Mouse (Mus musculus): Measurements from ENCODE around the gene Tmem50a. TPM values are rescaled to one million over a fixed set of nuclear protein-coding genes. Genes with fewer than 3 reads are reported as not detected.

Gene Tmem50a
- 100 to 1,000 TPM; 477 to 612 TPM for polyA plus RNA-seq (2017; shearing (Covaris generic))

DNA sequence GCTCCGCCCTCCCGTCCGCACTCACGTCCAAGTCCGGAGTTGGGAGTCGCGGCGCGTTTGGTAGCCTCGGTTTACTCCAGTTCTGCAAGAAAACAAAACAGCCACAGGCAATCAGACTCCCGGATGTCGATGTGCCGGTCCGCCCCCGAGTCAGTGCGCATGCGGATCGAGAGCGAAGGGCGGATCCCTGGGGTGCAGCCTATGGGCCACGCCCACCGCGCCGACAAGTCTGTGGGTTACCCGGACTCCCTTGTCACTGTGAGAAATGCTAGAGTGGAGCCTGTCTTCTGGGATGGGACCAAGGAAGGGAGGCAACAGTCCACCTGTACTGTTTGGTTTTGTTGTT is at the start of gene Tmem50a:
TSS of gene Tmem50a (minus strand) at position 161 of the 346 bp plus-strand sequence.

DNA sequence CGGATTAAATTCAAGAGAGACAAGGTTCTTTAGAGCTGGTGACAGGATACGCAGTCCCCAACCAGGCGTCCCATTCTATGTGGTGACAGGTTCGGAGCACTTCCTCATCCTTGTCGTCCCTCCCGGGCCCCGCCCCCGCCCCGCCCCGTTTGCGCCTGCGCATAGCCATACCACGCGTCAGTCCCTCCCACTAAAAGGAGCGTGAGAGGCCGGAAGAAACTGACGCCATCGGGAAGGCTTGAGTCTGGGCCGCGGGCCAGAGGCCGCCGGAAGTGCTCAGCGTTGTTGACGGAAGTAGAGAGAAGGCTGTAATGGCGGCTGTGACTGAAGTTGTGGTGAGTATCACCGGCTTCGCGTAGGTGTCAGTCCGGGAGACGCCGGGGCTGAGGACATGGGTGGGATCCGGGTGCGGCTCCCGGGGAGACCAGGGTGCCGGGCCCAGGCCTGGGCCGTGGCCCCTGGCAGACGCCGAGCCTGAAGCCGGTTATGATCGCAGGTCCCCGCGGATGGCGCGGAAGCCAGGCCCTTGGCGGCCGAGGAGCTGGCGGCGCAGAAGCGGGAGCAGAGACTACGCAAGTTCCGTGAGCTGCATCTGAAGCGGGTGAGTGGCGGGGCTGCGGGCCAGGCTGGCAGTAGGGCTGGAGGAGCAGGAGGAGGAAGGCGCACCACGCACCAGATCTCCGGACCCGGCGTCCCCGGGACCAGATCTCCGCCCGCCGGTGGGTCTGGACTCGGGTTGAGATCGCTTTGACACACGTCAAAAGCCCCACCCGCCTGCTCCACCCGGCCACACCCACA is 16.1 kb upstream of the Tmem50a start, which contains the start of gene Syf2:
TSS of gene Syf2 (plus strand) at position 215 of the 798 bp plus-strand sequence.

DNA sequence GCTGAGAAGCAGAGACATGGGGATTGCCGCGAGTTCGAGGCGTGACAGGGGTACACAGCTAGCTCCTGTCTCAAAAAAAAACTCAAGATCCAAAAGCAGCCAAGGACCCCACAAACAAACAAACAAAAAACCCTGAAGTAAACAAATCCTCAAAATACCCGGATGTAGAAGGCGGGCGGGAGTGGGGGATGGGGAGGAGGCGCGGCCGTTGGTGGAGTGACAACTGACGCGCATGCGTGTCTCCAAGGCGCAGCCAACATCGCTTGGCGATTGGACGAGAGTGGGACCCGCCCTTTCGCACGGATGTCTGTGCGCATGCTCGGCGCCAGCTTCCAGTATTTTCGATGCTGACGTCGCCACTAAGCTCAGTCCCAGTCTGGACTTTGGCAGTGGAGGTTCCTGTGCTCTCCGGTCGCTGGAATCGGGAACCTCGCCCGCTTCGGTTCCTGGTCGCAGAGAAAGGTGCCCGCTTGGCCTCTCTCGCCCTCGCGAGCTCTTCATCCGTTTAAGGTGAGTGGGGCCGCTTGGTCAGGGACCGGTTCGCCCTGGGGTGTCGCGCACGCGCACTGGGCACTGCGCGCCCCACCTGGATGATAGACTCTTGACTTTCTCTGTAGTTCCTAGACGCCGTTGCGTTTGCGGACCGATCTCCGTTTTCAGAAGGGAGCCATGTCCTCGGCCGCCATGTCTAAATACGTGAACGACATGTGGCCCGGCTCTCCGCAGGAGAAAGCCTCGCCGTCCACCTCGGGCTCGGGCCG is 8.6 kb upstream of the Tmem50a start, which contains the start of gene Rsrp1:
TSS of gene Rsrp1 (plus strand) at position 335 of the 761 bp plus-strand sequence.

DNA sequence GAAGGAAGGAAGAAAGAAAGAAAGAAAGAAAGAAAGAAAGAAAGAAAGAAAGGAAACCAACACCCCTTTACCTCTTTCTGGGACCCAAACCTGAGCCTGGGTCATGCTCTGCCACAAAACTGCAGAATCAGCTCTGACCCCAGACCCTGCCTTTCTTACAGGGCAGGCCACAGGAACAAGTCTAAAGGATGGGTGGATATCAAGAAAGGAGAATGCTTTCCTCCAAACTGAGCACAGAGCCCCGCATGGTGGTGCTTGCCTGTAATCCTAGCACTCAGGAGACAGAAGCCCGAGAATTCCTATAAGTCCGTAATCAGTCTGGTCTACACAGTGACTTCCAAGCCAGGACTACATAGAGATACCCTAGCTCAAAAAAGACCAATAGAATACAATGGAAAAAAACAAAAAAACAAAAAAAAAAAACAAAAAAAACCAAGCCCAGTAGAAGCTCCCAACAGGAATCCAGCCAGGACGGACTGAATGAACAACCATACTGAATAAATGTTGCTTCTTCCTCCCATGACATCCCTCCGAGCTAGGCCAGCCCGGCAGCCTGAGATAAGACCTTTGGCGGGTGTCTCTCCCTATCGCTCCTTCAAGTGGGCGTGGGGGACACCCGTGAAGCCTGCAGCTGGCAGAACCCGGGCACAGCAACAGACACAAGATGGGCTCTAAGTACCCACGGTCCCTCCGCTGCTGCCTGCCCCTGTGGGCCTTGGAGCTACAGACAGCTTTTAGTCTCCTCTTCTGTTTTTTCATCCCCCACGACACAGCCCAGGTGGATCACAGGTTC is 50.7 kb downstream of the Tmem50a start, which contains the start of gene Rhd:
TSS of gene Rhd (plus strand) at position 600 of the 793 bp plus-strand sequence.

DNA sequence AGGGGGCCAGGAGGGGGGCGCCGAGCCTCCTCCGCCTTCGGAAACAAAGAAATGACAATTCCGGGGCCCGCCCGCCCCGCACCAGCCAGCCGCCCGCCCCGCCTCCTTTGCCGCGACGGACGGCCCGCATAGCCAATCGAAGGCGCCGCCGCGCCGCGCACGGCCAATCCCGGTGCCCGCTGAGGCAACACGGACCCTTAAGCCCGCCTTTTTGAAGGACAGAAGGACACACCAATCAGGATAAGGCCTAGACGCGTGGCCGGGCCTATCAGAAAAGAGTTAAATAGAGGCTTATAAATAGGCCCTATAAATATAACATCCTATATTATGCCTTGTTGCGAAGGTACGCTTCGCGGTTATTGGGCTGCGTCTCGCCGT is 61.6 kb downstream of the Tmem50a start, which contains the start of gene Maco1:
TSS of gene Maco1 (minus strand) at position 87 of the 378 bp plus-strand sequence.

Other genes starting within 250 kb of the Tmem50a start
- gene Man1c1, start 210.7 kb downstream of the Tmem50a start, polyA plus RNA-seq (2017; shearing (Covaris generic)): 1 to 10 TPM; 2.1 to 2.4 TPM
- gene Ldlrap1, start 147.0 kb downstream of the Tmem50a start, polyA plus RNA-seq (2017; shearing (Covaris generic)): 10 to 100 TPM; 47.4 to 57.0 TPM
- 10 to 100 TPM; 18.9 to 26.4 TPM for gene Maco1, start 61.7 kb downstream of the Tmem50a start, polyA plus RNA-seq (2017; shearing (Covaris generic))
- 1 to 10 TPM; 2.3 TPM for gene Rhd, start 50.5 kb downstream of the Tmem50a start, polyA plus RNA-seq (2017; shearing (Covaris generic))
- gene Rsrp1, start 8.6 kb upstream of the Tmem50a start, polyA plus RNA-seq (2017; shearing (Covaris generic)): 100 to 1,000 TPM; 720 to 760 TPM
- gene Syf2, start 15.9 kb upstream of the Tmem50a start, polyA plus RNA-seq (2017; shearing (Covaris generic)): 100 to 1,000 TPM; 176 to 207 TPM
- gene Runx3, start 205.6 kb upstream of the Tmem50a start, polyA plus RNA-seq (2017; shearing (Covaris generic)): 10 to 100 TPM; 17.5 to 44.8 TPM